Mouse (Mus musculus): ENCODE data around the gene Morc1.

Morc1 gene

DNA sequence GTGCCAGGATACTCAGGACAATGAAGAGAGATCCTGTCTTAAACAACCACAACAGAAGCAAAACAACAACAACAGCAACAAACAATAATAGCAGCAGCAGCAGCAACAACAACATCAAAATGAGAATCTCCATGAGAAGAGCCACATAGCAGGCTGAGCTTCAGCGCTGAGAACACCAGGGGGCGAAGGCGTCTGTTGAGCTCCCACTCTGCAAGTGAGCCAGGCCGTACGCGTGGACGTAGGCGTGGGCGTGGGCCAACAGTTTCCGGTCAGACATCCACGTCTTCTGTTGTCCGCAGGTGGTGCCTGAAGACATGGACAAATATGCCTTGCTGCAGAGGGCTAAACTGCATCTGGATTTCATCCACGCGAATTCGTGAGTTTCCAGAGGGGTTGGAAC lies at the start of gene Morc1:
Morc1 (plus strand) TSS at position 211 of the 400 bp plus-strand sequence.
- no peak for DNase-seq

DNA sequence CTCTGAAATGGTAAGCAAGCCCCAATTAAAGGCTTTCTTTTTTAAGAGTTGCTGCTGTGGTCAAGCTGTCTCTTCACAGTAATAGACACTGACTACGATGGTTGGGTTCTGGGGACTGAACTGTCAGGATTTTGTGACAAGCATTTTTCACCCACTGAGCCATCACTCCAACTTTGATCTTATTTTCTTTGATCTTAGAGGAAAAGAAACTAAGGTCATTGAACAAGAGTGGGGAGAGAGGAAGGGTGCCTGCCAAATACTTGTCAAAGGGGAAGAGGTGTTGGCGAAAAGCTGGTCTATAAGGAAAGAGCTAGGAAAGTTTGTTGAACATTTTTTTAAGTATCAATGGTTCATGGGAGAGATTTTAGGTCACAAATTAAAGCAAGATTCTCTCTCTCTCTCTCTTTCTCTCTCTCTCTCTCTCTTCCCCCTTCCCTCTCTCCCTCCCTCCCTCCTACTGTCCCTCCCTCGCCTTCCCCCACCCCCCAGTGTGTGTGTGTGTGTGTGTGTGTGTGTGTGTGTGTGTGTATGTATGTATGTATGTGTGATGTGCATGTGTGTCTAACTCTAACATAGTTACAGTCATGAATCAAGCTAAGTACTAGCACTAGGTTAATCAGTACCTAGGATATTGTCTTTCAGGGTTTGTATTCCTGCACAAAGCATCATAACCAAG lies 47.3 kb upstream of the Morc1 start:
- DNase-seq, result no peak

DNA sequence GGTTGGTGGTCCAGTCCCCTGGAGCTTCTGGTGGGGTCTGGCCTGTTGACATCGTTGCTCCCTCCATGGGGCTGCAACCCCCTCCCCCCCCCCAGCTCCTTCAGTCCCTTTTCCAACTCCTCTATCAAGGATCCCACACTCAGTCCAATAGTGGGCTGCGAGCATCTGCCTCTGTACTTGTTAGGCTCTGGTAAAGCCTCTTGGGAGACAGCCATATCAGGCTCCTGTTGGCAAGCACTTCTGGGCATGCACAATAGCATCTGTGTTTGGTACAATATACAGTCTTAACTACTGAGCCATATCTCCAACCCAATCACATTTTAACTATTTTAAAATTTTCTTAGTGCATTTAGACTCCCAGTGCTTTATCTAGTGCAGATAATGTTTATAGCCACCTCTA lies 44.1 kb upstream of the Morc1 start:
- DNase-seq, result no peak

DNA sequence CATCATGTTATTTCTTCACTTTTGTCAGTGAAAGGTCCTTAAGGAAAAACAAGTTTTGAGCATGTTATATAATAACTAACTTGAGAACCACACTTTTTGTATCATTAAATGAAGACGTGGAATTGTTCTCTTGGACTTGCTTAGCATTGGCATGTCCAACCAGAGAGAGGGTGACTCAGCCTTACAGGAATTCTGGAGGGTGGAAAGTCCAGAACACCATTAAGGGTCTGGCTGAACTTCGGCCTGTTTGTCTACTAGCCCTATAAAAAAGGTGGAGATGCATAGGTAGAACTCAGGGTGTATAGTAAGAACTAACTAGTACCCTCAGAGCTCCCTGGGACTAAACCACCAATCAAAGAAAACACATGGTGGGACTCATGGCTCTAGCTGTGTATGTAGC lies 35.8 kb upstream of the Morc1 start:
- DNase-seq, result no peak

DNA sequence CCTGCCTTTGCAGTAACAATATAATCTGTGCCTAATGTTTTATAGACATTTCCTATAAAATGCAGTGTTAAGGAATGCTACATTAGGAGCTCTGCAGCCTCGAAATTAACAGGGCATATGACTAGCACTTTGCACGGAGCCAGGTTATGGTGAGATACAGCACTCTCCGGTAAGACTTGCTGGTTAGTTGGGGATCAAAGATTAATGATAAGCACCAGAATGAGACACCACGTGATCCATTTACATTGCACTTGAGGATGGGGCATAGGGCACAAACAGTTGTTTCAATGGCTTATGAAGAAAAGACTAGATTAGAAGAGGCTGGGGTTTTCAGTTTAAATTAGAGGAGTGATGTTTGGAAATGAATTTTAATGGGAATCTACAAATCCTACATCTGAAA lies 28.1 kb upstream of the Morc1 start:
- DNase-seq, result no peak

DNA sequence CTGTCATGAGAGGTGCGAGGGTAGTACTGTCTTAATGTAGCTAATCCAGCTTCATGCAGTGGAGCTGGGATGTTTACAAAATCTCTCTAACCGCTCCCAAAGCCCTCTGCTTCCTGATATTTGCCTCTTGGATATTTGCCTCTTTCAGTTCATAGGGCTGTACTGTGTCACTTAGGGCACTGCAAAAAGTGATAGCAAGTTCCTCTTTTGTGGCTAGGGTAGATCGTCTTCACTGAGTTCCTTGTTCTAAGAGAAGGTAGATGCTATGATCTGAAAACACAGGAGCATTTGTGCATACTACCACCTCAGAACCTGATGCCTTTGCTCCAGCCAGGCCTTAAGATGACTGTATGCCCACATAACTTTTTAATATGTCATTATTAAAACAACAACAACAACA lies 27.6 kb upstream of the Morc1 start:
- DNase-seq, result no peak

DNA sequence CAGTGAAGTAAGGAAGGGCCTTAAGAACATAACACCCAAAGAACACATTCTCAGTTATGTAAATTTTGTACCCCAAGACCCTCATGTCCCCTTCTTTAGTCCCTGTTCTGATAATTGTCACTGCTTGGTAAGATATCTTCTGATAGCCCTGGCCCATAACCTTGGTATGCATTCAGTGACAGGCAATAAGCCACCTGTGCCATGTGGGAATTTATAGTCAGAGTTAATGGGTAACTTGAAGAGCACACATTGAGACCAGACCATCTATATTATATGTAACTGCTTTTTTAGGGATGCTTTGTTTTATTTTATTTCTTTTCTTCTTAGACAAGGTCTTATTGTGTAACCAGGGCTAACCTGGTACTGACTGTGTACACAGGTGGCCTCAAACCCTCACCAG lies 27.0 kb upstream of the Morc1 start:
- DNase-seq, result no peak

DNA sequence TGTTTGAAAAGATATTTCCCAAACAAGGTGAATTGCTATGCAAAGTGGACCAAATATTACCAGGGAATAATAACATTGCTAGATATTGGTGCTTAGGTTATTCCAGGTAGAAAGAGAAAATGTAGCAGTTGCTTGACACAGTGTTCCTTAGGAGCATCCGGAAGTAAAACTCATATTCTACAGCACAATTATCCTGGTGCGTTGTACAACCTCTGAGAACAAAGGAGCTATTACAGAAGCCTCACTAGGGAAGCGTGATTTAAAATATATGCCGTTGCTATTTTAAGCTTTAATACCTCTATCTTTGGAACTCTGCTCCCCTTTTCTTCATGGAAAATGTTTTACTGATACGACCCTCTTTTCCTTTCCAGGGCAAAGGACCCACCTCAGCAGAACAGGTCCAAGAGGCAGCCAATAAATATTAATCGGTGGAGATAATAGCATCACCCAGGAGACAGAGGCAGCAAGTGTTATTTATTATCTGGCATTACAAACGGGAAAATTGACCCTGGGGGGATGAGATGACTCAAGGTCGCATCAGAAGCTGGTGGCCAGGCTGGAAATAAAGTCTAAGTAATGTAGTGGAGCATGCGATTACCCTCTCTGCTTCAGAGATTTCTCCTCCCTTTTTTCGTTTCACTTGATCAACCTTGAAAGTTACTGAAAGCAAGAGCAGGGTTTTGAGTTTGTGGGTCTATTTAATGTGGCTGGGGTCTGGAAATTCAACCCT lies 25.2 kb upstream of the Morc1 start:
- DNase-seq, result no peak

DNA sequence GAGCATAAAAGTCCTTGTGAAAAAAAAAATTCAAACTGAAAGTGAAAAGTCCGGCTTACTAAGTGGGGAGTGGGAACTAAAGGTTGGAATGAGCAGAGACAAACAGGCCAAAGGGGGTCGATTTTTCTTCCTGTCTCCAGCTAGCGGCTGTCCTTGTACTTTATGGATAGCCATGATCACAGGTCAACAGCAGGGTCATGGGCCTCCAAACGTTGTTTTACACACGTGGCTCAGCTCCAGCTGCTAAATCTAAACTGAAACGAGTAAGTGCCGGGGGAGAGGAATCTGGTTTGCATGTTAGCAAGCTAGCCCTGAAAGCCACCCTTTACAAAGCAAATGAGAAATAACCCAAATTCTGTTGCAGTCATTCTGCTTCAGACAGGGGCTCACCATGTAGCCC lies 21.5 kb upstream of the Morc1 start:
- no peak for DNase-seq

DNA sequence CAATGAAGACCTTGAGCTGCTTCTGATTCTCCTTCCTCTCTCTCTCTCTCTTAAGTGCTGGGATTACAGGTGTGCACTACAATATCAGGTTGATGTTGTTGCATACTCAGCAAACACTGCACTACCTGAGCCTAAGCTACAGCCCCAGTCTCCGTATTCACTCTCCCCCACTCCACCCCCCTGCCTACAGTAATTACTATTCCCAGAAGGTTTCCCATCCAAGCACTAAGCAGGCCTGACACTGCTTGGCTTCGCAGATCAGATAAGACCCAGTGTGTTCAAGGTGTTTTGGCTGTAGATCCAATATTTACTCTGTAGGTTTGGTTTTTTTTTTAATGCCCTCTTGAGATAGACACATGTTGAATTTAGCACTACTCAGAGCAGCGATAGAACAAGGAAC lies 20.9 kb upstream of the Morc1 start:
- DNase-seq, result no peak

DNA sequence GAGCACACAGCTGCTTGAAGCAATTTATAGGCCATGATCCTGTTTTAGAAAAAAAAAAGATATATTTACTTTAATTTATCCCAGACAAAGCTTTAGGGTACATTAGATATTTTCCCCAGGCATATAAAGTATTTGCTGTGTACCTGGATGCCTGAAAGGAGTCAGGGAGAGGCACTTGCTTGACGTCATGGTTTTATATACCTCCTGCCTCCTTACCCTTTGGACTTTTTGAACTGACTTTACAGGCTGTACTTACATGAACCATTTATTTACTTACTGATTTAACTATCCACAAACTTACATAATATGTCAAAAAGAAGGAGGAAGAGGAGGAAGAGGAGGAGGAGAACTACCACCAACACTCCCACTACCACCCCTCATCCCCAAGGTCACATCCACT lies 18.8 kb upstream of the Morc1 start, which contains the start of gene Gm5485:
Gm5485 (minus strand) TSS at position 171 of the 400 bp plus-strand sequence.
- no peak for DNase-seq

DNA sequence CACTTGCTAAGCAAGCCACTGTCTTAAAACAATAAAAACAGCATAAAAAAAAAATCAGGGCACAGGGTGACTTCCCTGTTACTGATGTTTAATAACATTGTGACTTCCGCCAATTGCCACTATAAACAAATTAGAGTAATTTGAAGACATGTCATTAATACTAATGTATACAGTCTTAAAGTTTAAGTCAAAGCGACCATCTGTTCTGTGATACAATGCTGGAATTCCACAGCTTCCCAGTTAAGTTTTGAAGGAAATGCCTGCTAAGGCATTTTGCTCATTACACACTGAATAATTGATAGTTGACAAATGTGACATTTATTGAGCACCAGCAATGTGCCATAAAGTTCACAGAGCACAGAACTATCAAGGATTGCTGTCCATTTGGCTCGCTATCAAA lies 12.5 kb upstream of the Morc1 start:
- no peak for DNase-seq

DNA sequence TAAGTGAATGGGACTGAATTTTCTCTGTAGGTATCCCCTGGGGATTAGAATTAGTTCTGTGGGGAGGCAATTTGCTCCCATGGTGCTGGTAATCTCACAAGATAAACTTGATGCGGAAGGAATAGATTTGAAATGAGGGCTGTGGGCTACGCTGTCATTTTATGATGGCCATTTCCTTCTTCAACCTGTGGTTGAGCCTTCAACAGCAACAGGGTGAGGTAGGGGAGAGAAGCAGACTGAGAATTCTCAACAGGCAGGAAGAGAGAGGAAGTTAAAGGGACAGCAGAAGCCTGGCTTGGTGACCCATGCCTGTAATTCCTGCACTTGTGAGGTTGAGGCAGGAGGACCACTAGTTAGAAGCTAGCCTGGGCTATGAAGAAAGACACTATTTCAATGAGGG lies 12.0 kb upstream of the Morc1 start:
- DNase-seq, result no peak

DNA sequence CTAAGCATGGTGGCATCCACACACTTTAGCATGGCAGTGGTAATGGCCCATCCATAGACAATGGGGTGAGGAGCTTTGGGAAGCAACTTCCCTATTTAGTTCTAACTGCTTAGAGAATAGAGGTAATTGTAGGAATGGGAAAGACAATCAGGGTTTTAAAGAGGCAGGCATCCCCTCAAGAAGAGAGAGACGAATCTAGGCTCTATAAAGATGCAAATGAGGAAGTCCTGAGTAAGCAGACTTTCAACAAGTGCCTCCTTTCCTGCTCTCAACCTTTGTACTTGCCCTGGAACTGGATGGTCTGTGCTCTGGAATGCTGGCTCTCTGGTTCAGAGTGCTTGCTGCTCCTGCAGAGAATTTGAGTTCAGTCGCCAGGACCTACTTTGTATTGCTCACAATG lies 8.5 kb upstream of the Morc1 start:
- DNase-seq, result no peak

DNA sequence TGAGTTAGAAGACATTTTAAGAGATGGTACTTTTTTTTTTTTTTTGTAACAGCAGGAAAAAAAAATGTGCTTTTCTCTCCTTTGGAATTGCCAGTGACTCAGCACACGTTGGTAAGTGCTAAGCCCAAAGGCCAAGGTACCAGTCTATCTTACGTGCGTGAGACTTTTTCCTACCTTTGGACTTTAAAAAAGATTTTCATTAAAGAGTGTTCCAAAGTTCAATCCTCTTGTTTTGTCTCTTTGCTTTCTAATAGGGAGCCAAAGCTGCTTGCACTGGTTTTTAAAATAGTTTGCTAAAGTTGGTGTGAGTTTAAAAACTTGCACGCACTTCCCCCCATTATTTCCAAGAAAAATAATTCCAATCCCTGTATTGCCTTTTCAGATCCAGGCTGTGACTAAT lies 7.0 kb upstream of the Morc1 start:
- DNase-seq, result no peak

DNA sequence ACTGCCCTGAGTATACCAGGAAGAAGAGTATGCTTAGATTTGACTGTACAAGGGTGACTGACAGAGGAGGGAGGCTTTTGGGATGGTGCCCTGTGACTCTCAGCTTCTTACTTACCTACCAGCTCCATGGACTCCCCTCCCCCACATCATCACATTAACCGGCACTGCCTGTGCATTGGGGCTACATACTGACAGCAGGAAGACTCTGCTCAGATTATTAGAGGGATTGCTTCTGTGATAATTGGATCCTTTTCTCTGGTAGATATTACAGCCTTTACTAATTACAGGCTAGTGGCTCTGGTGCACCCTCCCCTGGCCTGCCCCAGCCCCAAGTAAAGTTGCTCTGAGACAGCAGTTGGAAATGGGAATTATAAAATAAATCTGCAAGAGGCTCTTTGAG lies 1.6 kb upstream of the Morc1 start:
- DNase-seq, result no peak

DNA sequence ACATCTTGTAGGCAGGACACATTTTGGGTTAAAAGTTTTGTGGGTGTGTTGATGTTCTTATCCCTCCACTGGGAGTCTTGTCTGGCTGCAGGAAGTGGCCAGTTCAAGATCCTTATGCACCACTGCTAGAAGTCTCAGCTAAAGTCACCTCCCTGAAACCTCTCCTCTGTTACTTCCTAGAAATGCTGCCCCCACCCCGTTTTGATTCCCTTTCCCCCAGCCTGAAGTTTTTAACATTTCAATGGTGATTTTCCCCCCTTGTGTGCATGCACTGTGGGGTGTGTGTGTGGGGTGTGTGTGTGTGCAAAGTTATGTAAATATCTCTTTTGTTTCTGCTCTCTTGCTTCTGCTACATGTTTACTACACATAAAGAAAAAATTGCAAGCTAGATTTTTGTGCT lies 4.4 kb downstream of the Morc1 start:
- DNase-seq, result no peak

DNA sequence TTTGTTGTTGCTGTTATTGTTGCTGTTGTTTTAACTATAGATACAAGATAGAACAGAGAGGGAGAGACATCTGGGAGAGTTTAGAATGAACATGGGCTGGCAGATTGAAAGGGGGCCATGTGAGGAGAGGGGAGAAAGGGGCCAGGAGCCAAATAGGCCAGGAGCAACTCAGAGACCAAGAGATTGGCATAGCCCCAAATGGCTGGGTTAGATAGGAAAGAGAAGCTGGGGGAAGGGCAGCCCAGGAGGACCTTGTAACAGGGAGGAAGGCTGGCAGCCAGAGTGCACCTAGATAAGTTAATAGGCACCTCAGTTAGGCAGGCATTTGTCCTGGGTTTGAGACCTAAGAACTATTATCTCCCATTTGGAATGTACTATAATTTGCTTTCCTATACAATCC lies 6.4 kb downstream of the Morc1 start:
- DNase-seq, result no peak

DNA sequence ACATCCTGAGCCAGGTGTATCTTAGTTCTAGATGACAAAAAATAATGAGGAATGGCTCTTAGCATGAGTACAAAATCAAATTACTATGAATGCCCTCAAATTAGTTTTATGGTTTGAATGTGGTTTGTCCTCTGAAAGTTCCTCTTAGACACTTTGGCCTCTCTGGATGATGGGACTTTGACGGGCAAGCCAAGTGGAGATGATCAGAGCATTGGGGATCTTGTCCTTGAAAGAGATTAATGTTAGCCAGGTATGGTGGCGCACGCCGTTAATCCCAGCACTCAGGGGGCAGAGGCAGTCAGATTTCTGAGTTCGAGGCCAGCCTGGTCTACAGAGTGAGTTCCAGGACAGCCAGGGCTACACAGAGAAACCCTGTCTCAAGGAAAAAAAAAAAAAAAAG lies 13.6 kb downstream of the Morc1 start:
- DNase-seq, result no peak

DNA sequence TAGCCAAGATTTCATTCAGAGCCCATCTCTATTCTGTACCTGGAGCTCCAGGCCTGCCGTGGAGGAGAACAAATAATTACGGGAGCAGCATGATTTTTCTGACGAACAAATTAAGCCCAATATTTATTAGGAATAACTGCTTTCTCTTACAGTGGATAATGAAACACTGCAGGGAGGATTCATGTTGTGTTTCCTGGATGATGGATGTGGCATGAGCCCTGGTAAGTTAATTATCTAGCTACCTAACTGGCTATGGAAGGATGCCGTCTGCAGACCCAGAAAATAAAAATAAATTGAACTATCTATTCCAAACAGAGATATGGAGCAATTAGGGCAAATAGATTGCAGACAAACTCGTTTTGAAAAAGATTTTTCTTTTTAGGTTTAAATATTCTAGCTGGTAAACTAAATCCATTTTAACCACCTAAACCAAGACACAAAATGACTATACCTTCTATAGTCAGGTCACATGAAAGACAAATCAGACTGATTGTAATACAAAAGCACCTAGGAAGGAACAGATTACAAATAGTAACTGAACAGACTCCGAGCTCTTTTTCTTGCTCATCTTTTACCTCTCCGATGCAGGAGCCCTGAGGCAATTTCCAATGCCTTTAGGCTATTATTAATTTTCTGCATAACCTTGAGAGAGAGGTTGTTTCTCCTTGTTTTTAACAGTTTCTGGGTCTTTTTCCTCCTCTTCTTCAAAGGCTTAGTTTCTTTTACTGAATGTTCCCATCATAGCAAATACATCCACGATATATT lies 15.3 kb downstream of the Morc1 start:
- no peak for DNase-seq

DNA sequence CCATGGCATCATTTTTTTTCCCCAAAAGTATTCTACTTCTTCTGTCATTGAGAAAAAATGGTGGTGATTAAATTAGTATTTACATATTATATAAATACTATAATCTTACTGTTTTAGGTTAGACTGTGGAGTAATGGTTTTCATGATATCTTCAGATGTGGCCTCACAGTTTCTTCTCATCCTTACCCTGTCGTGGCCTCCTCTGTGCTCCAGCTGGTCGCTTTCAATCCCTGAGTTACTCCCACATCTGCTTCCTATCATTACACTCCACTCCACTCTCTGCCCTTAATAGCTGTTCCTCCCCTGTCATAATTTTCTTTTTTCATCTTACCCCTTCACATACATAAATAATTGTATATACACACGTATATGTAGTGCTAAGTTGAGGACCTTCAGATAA lies 22.2 kb downstream of the Morc1 start:
- DNase-seq, result no peak

DNA sequence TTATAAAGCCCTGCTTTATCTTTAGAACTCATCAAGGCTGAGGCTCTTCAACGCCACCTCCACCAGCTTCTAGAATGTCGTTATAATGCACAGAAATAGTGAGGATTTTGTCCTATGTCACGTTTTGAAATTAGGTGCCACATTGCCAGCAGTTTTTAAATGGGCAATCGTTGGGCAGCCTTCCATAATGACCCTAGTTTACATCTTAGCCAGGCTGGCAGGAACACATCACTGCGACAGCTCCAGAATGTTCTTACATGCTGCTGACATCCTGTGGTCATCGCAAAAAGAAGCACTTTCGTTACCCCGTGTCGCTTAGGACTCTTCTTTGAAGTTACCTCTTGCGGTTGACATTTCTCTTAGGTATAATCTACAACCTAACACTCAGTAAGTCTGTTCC lies 42.4 kb downstream of the Morc1 start:
- DNase-seq, result no peak

DNA sequence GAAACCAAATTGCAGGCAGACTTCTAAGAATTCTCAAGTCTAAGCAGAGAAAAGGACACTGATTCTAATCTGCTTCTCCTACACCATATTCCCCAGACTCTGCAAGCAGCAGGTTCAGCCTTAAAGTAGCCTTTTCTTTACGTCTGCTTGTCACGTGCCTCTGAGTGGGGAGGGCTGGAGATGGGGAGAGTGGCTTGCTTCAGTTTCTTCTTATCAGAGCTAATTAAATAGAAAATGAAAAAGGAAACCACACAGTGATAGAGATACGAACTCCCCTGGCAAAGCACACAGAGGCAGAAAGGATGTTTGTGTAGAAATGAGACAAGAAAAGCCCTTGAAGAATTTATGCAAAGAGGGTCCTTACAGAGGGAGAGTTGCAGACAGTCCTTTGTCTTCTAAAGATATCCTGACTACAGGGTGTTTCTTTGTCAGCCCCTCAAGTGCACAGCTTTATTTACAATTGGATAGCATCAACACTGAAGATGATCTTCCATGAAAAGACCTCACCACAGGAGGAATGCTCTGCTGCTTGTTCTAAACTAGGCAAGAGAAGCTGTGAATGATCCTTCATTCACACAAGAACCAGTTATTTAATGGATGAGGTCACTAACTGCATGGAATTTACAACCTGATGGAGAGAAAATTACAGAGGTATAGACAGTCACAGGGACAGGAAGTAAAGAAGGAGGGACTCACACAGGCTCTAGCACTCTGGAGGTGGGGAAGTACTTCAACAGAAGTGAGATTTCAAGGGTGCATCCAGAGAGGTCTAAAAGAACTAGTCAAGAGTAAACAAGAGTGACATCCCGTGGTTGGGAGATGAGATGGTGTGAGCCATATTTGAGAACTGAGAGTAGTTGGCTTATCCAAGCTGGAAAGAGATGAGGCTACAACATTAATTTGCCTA lies 44.1 kb downstream of the Morc1 start:
- DNase-seq, result no peak

All from cerebellum, adult 11 months (tissue).